Mouse (Mus musculus): ENCODE results near the gene Zfp770. TPM values are rescaled to one million over a fixed set of nuclear protein-coding genes. Genes with fewer than 3 reads are reported as not detected.
"Not testable (repeated sequence)": the region's sequence is repeated elsewhere in the genome, so short reads cannot be mapped to it uniquely, and the experiment has no call there.

The Zfp770 gene
- 4.6 and 5.0 TPM in 2 replicates for polyA plus RNA-seq (2015; fragmentation: Nextera tagmentation; extraction: Ambion mirVana)

DNA sequence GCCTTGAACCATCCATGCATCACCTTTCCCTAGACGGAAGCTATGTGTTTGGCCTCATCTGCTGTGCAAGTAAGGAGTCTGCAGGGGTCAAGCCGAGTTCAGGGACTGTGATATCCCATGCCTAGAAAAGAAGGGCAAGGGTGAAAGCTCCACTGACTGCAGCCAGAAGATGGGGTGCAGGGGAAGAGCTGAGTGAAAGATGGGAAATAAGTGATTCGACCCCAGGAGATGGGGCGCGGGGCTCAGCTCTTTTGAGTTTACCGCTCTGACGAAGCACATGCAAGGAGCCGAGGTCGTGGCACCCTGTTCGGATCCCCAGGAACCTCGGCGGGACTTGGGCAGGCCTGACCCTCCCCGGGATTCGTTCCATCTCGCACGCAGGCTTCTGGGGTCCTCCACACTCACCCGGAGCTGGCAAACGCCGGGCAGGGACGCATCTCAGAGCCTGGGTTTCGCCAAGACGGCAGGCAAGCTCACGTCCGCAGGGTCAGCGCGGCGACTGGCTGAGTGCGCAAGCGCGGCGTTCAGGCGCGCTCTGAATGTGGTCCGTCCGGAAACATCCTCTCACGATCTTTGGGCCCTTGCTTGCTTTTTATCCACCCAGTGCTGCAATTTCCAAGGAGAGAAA, at the start of gene Zfp770:
Zfp770 (minus strand) TSS at position 538 of the 628 bp plus-strand sequence.
- Histone ChIP-seq H3K4me3 (replicated peaks) (peak within 1 kb of the TSS; percentile 73), H3K4me2 (peak within 1 kb of the TSS; percentile 73), H3K4me1 (peaks cover 10% of the 10 kb centered on the region), H3K27me3 (no peaks in the 10 kb centered on the region), H3K36me3 (peaks cover 14% of the 10 kb centered on the region), H3K9me3 (replicated peaks) (no peaks in the 10 kb centered on the region), H3K27ac (peak within 1 kb of the TSS; percentile 81), H3K9ac (peak within 1 kb of the TSS; percentile 77)
- WGBS: under 1% methylated on average over 36 of the region's 36 CpGs
- peak; percentile 96 for ATAC-seq (replicated peaks; ENCODE audit: low FRiP score)

- no peaks in the 10 kb centered on the region for H3K36me3 ChIP-seq
- no peaks in the 10 kb centered on the region for H3K4me1 ChIP-seq
- H3K27me3 ChIP-seq: no peaks in the 10 kb centered on the region
- H3K9ac ChIP-seq: no peak overlapping the region
- no peaks in the 10 kb centered on the region for H3K9me3 ChIP-seq (replicated peaks)
- no peak overlapping the region for H3K4me2 ChIP-seq
- no peak overlapping the region for H3K4me3 ChIP-seq (replicated peaks)
- ATAC-seq (replicated peaks; ENCODE audit: low FRiP score): no peak
- no peak overlapping the region for H3K27ac ChIP-seq
- WGBS: 74% methylated on average over 6 of the region's 6 CpGs
These were observed 48.2 kb upstream of the Zfp770 start for GRCm38 (mm10) chr2:114249440-114249839.

- H3K9me3 ChIP-seq (replicated peaks): no peaks in the 10 kb centered on the region
- no peak overlapping the region for H3K27ac ChIP-seq
- H3K4me2 ChIP-seq: no peak overlapping the region
- H3K36me3 ChIP-seq: no peaks in the 10 kb centered on the region
- no peak overlapping the region for H3K4me3 ChIP-seq (replicated peaks)
- ATAC-seq (replicated peaks; ENCODE audit: low FRiP score): no peak
- no peak overlapping the region for H3K9ac ChIP-seq
- WGBS: 14% methylated on average over 4 of the region's 4 CpGs
- H3K4me1 ChIP-seq: no peaks in the 10 kb centered on the region
- H3K27me3 ChIP-seq: no peaks in the 10 kb centered on the region
These were observed 36.4 kb upstream of the Zfp770 start for GRCm38 (mm10) chr2:114237639-114238038.

- no peak for ATAC-seq (replicated peaks; ENCODE audit: low FRiP score)
- H3K9me3 ChIP-seq (replicated peaks): no peaks in the 10 kb centered on the region
- no peaks in the 10 kb centered on the region for H3K36me3 ChIP-seq
- no peaks in the 10 kb centered on the region for H3K4me1 ChIP-seq
- no peak overlapping the region for H3K27ac ChIP-seq
- H3K9ac ChIP-seq: no peak overlapping the region
- no peak overlapping the region for H3K4me2 ChIP-seq
- no peaks in the 10 kb centered on the region for H3K27me3 ChIP-seq
- no peak overlapping the region for H3K4me3 ChIP-seq (replicated peaks)
- WGBS: 93% methylated on average over 1 of the region's 1 CpGs
These were observed 35.3 kb upstream of the Zfp770 start for GRCm38 (mm10) chr2:114236566-114236965.

- Histone ChIP-seq H3K4me3 (replicated peaks) (no peak overlapping the region), H3K4me2 (no peak overlapping the region), H3K27ac (no peak overlapping the region), H3K4me1 (no peaks in the 10 kb centered on the region), H3K27me3 (no peaks in the 10 kb centered on the region), H3K9me3 (replicated peaks) (no peaks in the 10 kb centered on the region), H3K9ac (no peak overlapping the region), H3K36me3 (no peaks in the 10 kb centered on the region)
- WGBS: 82% methylated on average over 3 of the region's 3 CpGs
- no peak for ATAC-seq (replicated peaks; ENCODE audit: low FRiP score)
These were observed 34.3 kb upstream of the Zfp770 start for GRCm38 (mm10) chr2:114235584-114235983.

GRCm38 (mm10) chr2:114231248-114231647, 30.0 kb upstream of the Zfp770 start:
- H3K9ac ChIP-seq: no peak overlapping the region
- H3K27me3 ChIP-seq: no peaks in the 10 kb centered on the region
- no peaks in the 10 kb centered on the region for H3K9me3 ChIP-seq (replicated peaks)
- no peak for ATAC-seq (replicated peaks; ENCODE audit: low FRiP score)
- no peak overlapping the region for H3K4me2 ChIP-seq
- no peak overlapping the region for H3K4me3 ChIP-seq (replicated peaks)
- no peak overlapping the region for H3K27ac ChIP-seq
- no peaks in the 10 kb centered on the region for H3K36me3 ChIP-seq
- 71% methylated on average over 2 of the region's 2 CpGs for WGBS
- H3K4me1 ChIP-seq: no peaks in the 10 kb centered on the region

GRCm38 (mm10) chr2:114228672-114229071, 27.4 kb upstream of the Zfp770 start:
- no peaks in the 10 kb centered on the region for H3K4me1 ChIP-seq
- no peak overlapping the region for H3K9ac ChIP-seq
- no peaks in the 10 kb centered on the region for H3K27me3 ChIP-seq
- no peaks in the 10 kb centered on the region for H3K36me3 ChIP-seq
- H3K27ac ChIP-seq: no peak overlapping the region
- no peaks in the 10 kb centered on the region for H3K9me3 ChIP-seq (replicated peaks)
- no peak for ATAC-seq (replicated peaks; ENCODE audit: low FRiP score)
- H3K4me3 ChIP-seq (replicated peaks): no peak overlapping the region
- 62% methylated on average over 2 of the region's 2 CpGs for WGBS
- H3K4me2 ChIP-seq: no peak overlapping the region

- Histone ChIP-seq H3K4me3 (replicated peaks) (no peak overlapping the region), H3K4me1 (peaks cover 4% of the 10 kb centered on the region), H3K9ac (no peak overlapping the region), H3K4me2 (no peak overlapping the region), H3K9me3 (replicated peaks) (no peaks in the 10 kb centered on the region), H3K36me3 (no peaks in the 10 kb centered on the region), H3K27ac (no peak overlapping the region), H3K27me3 (no peaks in the 10 kb centered on the region)
- WGBS: 60% methylated on average over 6 of the region's 6 CpGs
- no peak for ATAC-seq (replicated peaks; ENCODE audit: low FRiP score)
These were observed 3.8 kb upstream of the Zfp770 start for GRCm38 (mm10) chr2:114205036-114205435.

GRCm38 (mm10) chr2:114201574-114201973, 305 bp upstream of the Zfp770 start:
- H3K4me2 ChIP-seq: peak overlapping the region; percentile 73
- no peak for ATAC-seq (replicated peaks; ENCODE audit: low FRiP score)
- H3K27ac ChIP-seq: no peak overlapping the region
- no peaks in the 10 kb centered on the region for H3K9me3 ChIP-seq (replicated peaks)
- H3K4me1 ChIP-seq: peaks cover 10% of the 10 kb centered on the region
- WGBS: 40% methylated on average over 4 of the region's 4 CpGs
- no peaks in the 10 kb centered on the region for H3K27me3 ChIP-seq
- peak overlapping the region; percentile 77; the same call in 1 of the 2 replicates for H3K9ac ChIP-seq
- H3K36me3 ChIP-seq: peaks cover 9% of the 10 kb centered on the region
- H3K4me3 ChIP-seq (replicated peaks): peak overlapping the region; percentile 73

- Histone ChIP-seq H3K4me2 (no peak overlapping the region), H3K36me3 (peaks cover 37% of the 10 kb centered on the region), H3K4me3 (replicated peaks) (no peak overlapping the region), H3K9me3 (replicated peaks) (no peaks in the 10 kb centered on the region), H3K4me1 (peaks cover 10% of the 10 kb centered on the region), H3K9ac (no peak overlapping the region), H3K27ac (no peak overlapping the region), H3K27me3 (no peaks in the 10 kb centered on the region)
- no peak for ATAC-seq (replicated peaks; ENCODE audit: low FRiP score)
- WGBS: 91% methylated on average over 5 of the region's 5 CpGs
These were observed 4.8 kb downstream of the Zfp770 start for GRCm38 (mm10) chr2:114196421-114196820.

DNA sequence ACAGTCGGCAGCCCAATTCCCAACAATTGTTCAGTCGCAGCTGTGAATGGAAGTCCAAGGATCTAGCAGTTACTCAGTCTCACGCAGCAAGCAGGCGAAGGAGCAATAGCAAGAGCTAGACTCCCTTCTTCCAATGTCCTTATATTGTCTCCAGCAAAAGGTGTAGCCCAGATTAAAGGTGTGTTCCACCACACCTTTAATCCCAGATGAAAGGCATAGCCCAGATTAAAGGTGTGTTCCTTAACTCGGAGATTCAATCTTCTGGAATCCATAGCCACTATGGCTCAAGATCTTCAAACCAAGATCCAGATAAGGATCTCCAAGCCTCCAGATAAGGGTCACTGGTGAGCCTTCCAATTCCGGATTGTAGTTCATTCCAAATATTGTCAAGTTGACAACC, 14.3 kb downstream of the Zfp770 start, which contains the start of gene Aqr:
Aqr (minus strand) TSS at position 101 of the 400 bp plus-strand sequence.
- H3K36me3 ChIP-seq; ATAC-seq (replicated peaks; ENCODE audit: low FRiP score); H3K9me3 ChIP-seq (replicated peaks); H3K4me2 ChIP-seq; H3K4me1 ChIP-seq; H3K27me3 ChIP-seq; H3K9ac ChIP-seq; H3K27ac ChIP-seq; H3K4me3 ChIP-seq (replicated peaks): not testable (repeated sequence)
- WGBS: 86% methylated on average over 1 of the region's 6 CpGs

- H3K4me1 ChIP-seq: peaks cover 8% of the 10 kb centered on the region
- H3K4me3 ChIP-seq (replicated peaks): no peak overlapping the region
- H3K9me3 ChIP-seq (replicated peaks): no peaks in the 10 kb centered on the region
- H3K27me3 ChIP-seq: no peaks in the 10 kb centered on the region
- H3K27ac ChIP-seq: no peak overlapping the region
- no peaks in the 10 kb centered on the region for H3K36me3 ChIP-seq
- H3K9ac ChIP-seq: no peak overlapping the region
- ATAC-seq (replicated peaks; ENCODE audit: low FRiP score): no peak
- no peak overlapping the region for H3K4me2 ChIP-seq
- WGBS: 61% methylated on average over 4 of the region's 4 CpGs
These were observed 23.2 kb downstream of the Zfp770 start for GRCm38 (mm10) chr2:114177802-114178733.

All from kidney, embryonic 15.5 days (tissue).